Mouse (Mus musculus): Measurements from ENCODE around the gene Ubash3a.

Gene Ubash3a

DNA sequence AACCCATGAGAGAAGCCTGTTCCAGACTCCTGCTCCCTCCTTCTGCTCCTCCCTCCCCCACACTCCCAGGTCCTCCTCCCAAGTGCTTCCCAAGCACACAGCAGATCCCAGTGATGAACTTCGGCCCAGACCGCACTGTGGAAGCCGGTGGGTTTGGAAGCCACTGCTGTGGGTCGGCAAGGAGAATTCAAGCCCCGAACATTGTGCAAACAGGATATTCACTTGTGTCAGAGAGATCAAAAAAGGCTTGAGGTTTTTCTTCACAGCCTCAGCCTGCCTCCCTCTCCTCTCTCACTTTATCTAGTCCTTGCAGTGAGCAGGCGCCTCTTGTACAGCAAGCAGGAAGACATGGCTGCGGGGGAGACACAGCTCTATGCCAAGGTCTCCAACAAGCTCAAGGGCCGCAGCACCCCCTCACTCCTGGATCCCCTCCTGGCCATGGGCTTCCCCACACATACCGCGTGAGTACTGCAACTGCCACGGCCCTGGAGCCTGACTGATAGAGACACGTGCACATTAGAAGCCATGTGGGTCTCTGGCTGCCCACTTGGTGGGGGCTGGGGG, at the start of gene Ubash3a:
TSS of gene Ubash3a (plus strand) at position 103 of the 564 bp plus-strand sequence.
- no peak for DNase-seq (ENCODE audit: low spot score)

GRCm38 (mm10) chr17:31157921-31158320, 49.8 kb upstream of the Ubash3a start:
- DNase-seq (ENCODE audit: low spot score), result no peak

- DNase-seq (ENCODE audit: low spot score), result no peak
Observed at GRCm38 (mm10) chr17:31160291-31160690, 47.4 kb upstream of the Ubash3a start.

- no peak for DNase-seq (ENCODE audit: low spot score)
Observed at GRCm38 (mm10) chr17:31162607-31163006, 45.1 kb upstream of the Ubash3a start.

- no peak for DNase-seq (ENCODE audit: low spot score)
Observed at GRCm38 (mm10) chr17:31163821-31164220, 43.9 kb upstream of the Ubash3a start.

DNA sequence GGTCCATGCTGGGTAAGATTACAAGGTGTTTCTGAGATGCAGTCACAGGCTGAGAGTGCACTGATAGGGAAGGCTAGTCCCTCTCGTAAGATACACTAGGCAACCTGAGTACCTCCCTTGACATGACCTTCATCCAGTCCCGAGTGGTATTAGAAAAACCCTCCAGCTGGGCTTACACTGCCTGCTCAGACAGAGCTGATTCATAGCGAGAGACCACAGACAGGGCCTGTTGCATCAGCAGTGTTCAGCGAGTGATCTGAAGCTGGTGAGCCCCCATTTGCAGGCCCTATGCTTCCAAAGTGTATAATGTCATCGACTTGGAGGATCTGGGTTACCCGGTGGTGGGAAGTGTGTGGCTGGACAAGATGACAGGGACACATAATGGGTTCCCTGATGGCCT, 42.5 kb upstream of the Ubash3a start, which contains the start of gene Tff1:
TSS of gene Tff1 (minus strand) at position 151 of the 400 bp plus-strand sequence.
- no peak for DNase-seq (ENCODE audit: low spot score)

- no peak for DNase-seq (ENCODE audit: low spot score)
Observed at GRCm38 (mm10) chr17:31169796-31170195, 37.9 kb upstream of the Ubash3a start.

DNA sequence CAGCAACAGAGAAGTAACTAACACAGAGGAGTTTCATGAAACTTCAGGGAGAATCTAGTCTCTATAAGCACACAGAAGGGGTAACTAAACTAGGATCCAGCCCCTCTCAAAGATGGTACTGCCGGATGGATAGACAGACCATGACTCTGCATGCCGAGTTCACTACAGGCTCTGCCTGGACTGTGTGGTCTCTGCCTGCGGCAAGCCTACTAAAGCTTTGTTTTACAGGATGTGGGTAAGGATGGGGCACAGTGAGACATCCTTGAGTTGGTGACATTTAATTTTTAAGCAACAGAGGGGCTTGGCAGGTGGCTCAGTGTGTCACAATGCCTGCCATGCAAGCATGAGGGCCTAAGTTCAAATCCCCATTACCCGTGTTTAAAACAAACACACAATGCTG, 31.4 kb upstream of the Ubash3a start:
- no peak for DNase-seq (ENCODE audit: low spot score)

DNA sequence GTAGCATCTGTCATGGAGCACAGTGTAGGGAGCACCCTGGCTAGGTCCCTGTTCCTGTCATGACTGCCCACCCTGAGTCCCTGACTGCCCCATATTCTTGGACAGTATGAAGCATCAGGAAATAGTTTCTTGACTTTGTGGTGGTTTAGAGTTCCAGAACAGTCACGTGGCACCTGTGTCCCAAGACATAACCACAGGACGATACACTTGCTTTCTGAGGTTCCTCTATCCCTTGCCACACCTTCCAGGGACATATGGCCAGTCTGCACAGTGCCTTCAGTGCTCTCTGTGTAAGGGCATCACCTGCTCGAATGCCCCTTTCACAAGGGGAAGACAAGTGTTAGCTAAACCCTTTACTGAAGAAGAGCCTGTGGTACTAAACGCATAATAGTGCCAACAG, 26.2 kb upstream of the Ubash3a start:
- no peak for DNase-seq (ENCODE audit: low spot score)

DNA sequence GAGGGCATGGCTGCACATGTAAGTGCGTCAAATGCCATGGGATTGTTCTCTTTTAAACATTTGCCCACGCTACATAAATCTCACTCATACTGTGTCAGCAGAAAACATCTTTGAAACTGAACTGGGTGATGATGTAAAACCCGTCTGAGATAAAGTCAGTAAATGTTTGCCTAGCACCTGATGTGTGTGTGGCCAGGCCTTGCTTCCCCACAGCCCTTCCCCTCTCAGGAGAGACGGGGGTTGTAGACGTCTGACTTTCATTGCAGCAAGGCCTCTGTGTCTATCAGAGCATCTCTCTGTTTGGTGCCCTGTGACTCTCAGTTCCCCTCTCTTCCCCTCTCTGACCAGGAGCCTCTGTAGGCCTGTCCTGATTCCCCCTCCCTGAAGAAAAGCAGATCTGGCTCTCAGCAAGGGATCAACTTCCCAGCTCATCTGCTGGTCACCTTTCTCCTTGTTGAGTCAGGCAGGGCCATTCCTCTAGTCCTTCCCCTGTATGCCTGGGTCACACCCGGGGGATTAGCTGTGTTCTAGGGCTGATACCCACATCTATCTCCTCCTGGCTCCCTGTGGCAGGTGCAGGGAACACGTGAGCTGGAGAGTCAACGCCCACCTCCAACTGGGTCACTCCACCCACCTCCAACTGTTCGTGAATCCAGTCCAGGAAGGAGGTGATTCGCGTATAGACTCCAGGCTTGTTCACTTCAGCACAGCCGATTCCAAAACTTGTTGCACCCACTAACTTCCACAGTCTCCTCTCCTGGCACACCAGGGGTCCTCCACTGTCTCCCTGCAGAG, 24.3 kb upstream of the Ubash3a start:
- no peak for DNase-seq (ENCODE audit: low spot score)

DNA sequence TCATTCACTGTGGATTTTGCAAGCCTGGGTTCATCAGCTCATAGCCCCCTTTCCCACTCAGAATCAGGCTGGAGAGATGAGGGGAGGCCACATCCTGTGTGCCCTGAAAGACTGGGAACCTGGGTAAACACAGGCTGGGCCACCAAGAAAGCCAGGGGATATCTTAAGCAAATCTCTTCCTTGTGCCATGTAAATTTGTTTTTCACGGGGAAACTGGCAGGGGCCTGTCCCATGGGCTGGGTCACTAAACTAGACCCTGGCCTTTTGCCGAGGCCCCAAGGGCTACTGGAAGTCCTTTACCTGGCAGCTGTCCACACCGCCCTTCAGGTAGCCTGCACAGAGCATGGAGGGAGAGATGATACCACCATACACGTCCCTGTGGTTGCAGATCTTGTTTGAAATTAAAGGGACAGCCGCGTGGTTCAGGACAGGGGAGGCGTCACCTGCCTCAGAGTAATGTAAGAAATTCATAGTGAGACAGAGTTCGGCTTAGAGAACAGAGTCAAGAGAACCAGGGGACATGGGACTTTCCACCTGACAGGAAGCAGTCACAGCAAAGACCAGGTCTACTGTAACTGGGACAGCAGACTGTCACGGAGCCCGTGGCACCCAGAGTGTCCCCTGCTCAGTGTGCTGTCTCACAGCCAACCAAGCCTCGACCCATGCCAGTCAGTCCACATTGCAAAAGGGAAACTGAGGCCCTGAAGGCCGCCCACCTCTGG, 23.2 kb upstream of the Ubash3a start:
- no peak for DNase-seq (ENCODE audit: low spot score)

DNA sequence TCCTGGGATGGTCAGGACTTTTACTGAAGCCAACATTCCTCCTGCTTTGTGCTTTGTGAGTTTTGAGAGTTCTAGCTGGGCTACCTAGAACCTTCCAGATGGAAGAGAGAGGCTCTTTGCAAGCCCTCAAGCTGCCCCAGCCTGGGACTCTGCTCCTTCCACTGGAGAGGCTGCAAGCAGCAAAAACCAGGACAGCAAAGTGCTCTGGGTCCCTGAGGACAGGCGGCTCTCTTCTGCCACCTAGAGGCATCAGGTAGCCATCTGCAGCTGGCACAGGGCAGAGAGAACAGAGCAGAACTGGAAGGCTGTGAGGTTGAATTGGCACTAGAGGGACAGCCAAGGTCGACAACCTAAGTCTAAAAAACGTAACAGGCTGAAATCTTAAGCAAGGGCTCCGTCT, 20.3 kb upstream of the Ubash3a start:
- DNase-seq (ENCODE audit: low spot score), result peak; percentile 10

- no peak for DNase-seq (ENCODE audit: low spot score)
Observed at GRCm38 (mm10) chr17:31191825-31192224, 15.8 kb upstream of the Ubash3a start.

GRCm38 (mm10) chr17:31192663-31193062, 15.0 kb upstream of the Ubash3a start:
- no peak for DNase-seq (ENCODE audit: low spot score)

GRCm38 (mm10) chr17:31193360-31193759, 14.3 kb upstream of the Ubash3a start:
- no peak for DNase-seq (ENCODE audit: low spot score)

DNA sequence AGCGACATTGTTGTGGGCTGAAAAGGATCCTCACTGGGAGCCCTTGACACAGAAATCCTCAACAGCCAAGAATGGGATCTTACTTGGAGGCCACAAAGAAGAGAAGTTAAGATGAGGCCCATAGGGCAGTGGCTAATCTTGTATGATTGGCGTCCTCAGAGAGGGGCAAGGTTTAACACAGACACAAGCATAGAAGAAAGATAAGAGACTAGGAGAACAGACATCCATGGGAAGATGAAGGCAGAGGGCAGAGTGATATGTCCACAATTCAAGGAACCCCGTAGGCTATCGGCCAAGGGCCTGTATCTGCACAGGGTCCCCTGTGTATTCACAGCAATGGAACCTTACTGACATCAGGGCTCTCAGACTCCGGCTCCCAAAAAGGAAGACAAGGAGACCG, 12.5 kb upstream of the Ubash3a start:
- DNase-seq (ENCODE audit: low spot score), result no peak

DNA sequence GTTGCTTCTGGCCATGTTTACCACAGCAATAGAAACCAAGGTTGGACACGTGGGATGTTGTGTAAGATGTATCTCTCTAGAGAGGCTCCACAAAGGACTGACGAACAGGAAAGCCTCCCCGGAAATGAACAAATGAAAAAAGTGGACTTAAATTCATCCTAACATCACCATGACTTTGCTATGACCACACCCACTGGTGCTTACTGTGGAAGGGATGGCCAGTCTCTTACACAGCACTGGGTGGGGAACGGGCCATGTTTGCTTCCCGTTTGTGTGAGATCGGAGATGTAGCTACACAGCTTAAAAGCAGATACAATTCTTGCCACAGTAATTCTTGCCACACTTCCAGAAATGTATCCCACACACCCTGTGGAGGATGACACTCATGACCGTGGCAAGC, 11.4 kb upstream of the Ubash3a start:
- no peak for DNase-seq (ENCODE audit: low spot score)

- no peak for DNase-seq (ENCODE audit: low spot score)
Observed at GRCm38 (mm10) chr17:31198877-31199276, 8.8 kb upstream of the Ubash3a start, which contains the start of gene Tmprss3. Gene Tmprss3, minus strand, starts transcription at chr17:31198977.

DNA sequence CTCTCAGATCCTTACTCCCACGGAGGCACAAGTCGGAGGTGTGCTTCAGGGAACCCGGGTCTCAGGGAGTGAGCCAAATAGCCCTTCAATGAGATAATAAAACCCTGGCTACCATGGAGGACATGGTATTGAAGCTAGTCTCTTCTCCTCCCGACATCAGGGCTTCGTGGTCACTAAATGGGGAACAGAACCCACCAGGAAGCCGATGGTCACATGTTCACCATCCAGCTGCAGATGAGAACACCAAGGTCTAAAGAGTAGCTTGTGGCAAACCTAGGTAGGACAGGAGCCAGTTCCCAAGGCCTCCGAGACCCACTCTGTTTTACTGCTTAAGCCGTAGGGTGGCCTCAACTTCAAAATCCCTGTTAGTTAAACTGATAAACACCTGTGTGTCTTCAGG, 981 bp downstream of the Ubash3a start:
- DNase-seq (ENCODE audit: low spot score), result no peak

DNA sequence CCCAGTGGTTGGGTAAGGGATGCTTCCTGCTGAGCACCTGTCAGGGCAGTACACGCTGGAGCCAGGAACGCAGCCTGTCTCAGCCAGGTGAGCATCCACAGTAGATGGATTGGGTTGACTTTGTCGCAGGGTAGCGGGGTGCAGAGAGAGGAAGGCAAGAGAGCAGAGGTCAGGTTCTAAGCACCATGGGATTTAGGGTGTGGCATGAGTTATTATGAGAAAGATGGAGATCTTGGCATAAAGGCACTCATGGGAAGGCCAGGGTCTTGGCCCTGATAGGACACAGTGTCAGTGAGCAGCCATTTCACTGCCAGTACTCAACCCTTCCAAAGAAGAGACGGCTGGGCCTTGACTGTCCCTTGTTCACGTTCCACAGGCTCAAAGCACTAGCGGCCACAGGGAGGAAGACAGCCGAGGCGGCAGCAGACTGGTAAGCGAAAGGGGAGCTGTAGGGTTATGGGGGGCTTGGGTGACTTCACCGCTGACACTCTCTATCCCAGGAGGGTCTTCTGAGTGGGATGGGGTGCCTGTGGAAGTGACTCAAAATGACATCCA, 1.8 kb downstream of the Ubash3a start:
- DNase-seq (ENCODE audit: low spot score), result no peak

GRCm38 (mm10) chr17:31210299-31210698, 2.6 kb downstream of the Ubash3a start:
- no peak for DNase-seq (ENCODE audit: low spot score)

DNA sequence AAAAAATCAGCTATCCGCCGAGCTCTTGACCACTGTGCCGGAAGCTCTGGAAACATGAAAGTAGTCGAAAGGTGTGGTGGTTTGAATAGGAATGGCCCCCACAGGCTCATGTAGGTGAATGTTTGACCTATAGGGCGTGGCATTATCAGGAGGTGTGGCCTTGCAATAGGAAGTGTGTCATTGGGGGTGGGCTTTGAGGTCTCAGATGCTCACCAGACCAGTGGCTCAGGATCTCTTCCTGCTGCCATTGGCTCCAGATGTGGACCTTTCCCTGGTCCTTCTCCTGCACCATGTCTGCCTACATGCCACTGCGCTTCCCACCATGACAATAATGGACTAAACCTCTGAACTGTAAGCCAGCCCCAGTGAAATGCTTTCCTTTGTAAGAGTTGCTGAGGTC, 4.2 kb downstream of the Ubash3a start:
- DNase-seq (ENCODE audit: low spot score), result no peak
